ENCODE assay signal across 11 mouse cellular contexts in genomic region chr13:54837471-54837889, GRCm38 (mm10). TPM values are rescaled to one million over a fixed set of nuclear protein-coding genes. Genes with fewer than 3 reads are reported as not detected.
A peak's percentile ranks its signal among the peaks of the same experiment; 100 is the strongest.
DNase-seq lines count a peak whose midpoint lies in the region; ATAC-seq and TF ChIP-seq lines count a peak whose summit lies in the region.
"Had no signal": no experiment of that assay in that cellular context is flagged by ENCODE, and none has a peak within 500 bp of the region (broad histone marks: within the 10 kb centered on the region; RNA-seq: fewer than 3 reads in every experiment).

No protein-coding gene starts in this region.

- ATAC-seq in forebrain, embryonic 14.5 days = peak; percentile 48
- peak; percentile 42; the same call in 1 of the 2 replicates for ATAC-seq in limb, embryonic 12.5 days (ENCODE audit: insufficient number of reproducible peaks, insufficient read depth, low FRiP score, low TSS enrichment, low read depth)

- no peaks in the 10 kb centered on the region for H3K27me3 ChIP-seq in forebrain, embryonic 14.5 days (replicated peaks; ENCODE audit: control insufficient read depth, insufficient read depth, low read length)
- peaks cover 28% of the 10 kb centered on the region for H3K27me3 ChIP-seq in limb, embryonic 12.5 days

- 13% methylated on average over 9 of the region's 9 CpGs for WGBS in forebrain, embryonic 14.5 days
- WGBS in limb, embryonic 12.5 days = 4% methylated on average over 9 of the region's 9 CpGs

- H3K27ac ChIP-seq in forebrain, embryonic 14.5 days (ENCODE audit: low read depth, low read length) = peak overlapping the region; percentile 48
- no peak overlapping the region for H3K27ac ChIP-seq in limb, embryonic 12.5 days

- H3K9ac ChIP-seq in forebrain, embryonic 14.5 days (ENCODE audit: low read length) = no peak overlapping the region
- no peak overlapping the region for H3K9ac ChIP-seq in limb, embryonic 12.5 days (replicated peaks)

- peak overlapping the region; percentile 18; the same call in 1 of the 2 replicates for H3K4me2 ChIP-seq in forebrain, embryonic 14.5 days (ENCODE audit: low read length)
- peak overlapping the region; percentile 52 for H3K4me2 ChIP-seq in limb, embryonic 12.5 days

- H3K4me3 ChIP-seq in forebrain, embryonic 14.5 days (ENCODE audit: low read depth, low read length) = no peak overlapping the region
- 0 out of 2 replicates have a peak overlapping the region, but pooled peaks have one; percentile 4 for H3K4me3 ChIP-seq in limb, embryonic 12.5 days (replicated peaks)

- no peak for TF ChIP-seq POLR2A in brain, embryonic 14.5 days (IDR thresholded peaks at IDR 0.05; ENCODE audit: borderline replicate concordance, extremely low read depth, insufficient read depth, insufficient read length, poor library complexity, severe bottlenecking)

- H3K36me3 ChIP-seq in forebrain, embryonic 14.5 days (ENCODE audit: control insufficient read depth, insufficient read depth, low read length) = no peaks in the 10 kb centered on the region
- no peaks in the 10 kb centered on the region for H3K36me3 ChIP-seq in limb, embryonic 12.5 days

- H3K9me3 ChIP-seq in forebrain, embryonic 14.5 days (replicated peaks; ENCODE audit: control insufficient read depth, low read length) = no peaks in the 10 kb centered on the region
- H3K9me3 ChIP-seq in limb, embryonic 12.5 days = peaks cover 7% of the 10 kb centered on the region; the same call in 1 of the 2 replicates

- DNase-seq in frontal cortex, postnatal 36 days (ENCODE audit: low spot score in 2 of 2) = peak; percentile 44 to 51
- DNase-seq in frontal cortex, postnatal 10 days (ENCODE audit: low spot score in 2 of 2) = no peak
- peak; percentile 73 for DNase-seq in brain, embryonic 14.5 days (ENCODE audit: low read depth)
- DNase-seq in forebrain, embryonic 14.5 days (ENCODE audit: low spot score) = peak; percentile 63
- no peak for DNase-seq in ovary, postnatal 36 days (ENCODE audit: low spot score)
- no peak for DNase-seq in adrenal gland, adult 18-20 months (ENCODE audit: low spot score in 2 of 2)
- DNase-seq in thymus, postnatal 10 days (ENCODE audit: low spot score in 2 of 2) = no peak

- peaks cover 17% of the 10 kb centered on the region for H3K4me1 ChIP-seq in forebrain, embryonic 14.5 days (ENCODE audit: control insufficient read depth, insufficient read depth, low read length)
- H3K4me1 ChIP-seq in limb, embryonic 12.5 days (replicated peaks) = peaks cover 25% of the 10 kb centered on the region

- no peak for TF ChIP-seq CTCF in brain, embryonic 14.5 days (IDR thresholded peaks at IDR 0.05; ENCODE audit: borderline replicate concordance, extremely low read depth, insufficient read depth, insufficient read length)

RNA-seq across cellular contexts. Expression of gene Tspan17, which starts 48.3 kb away (rescaled TPM):
- 14.4 and 23.1 TPM in 2 replicates for polyA plus RNA-seq in brain, embryonic 14.5 days (2012; rRNA removed)
- polyA plus RNA-seq in forebrain, embryonic 14.5 days (2014; fragmentation: Nextera tagmentation; extraction: Ambion mirVana) = 16.0 and 16.3 TPM in 2 replicates
- polyA plus RNA-seq in limb, embryonic 12.5 days (2016; fragmentation: Nextera tagmentation; extraction: Ambion mirVana) = 3.8 and 4.1 TPM in 2 replicates
- 10 to 100 TPM; 32.6 to 46.1 TPM for total RNA-seq in adrenal gland, adult 18-20 months (2021)

RNA-seq across cellular contexts. Expression of gene Eif4e1b, which starts 53.7 kb away (rescaled TPM):
- not detected in 2 replicates for polyA plus RNA-seq in brain, embryonic 14.5 days (2012; rRNA removed)
- not detected in 2 replicates for polyA plus RNA-seq in forebrain, embryonic 14.5 days (2014; fragmentation: Nextera tagmentation; extraction: Ambion mirVana)
- not detected in 2 replicates for polyA plus RNA-seq in limb, embryonic 12.5 days (2016; fragmentation: Nextera tagmentation; extraction: Ambion mirVana)
- not detected for total RNA-seq in adrenal gland, adult 18-20 months (2021)
- polyA plus RNA-seq: C2C12; large intestine, adult 2 months; small intestine, adult 2 months had no signal

Comparison
In these comparisons a context has a peak if more than half of its experiments do, and no peak if none do; other contexts are left out.
1. DNase-seq: peak in frontal cortex, postnatal 36 days (2 of 2), brain, embryonic 14.5 days (single experiment) and forebrain, embryonic 14.5 days (single experiment); none in frontal cortex, postnatal 10 days (0 of 2), ovary, postnatal 36 days (single experiment), adrenal gland, adult 18-20 months (0 of 2) and thymus, postnatal 10 days (0 of 2).